Mouse (Mus musculus) kidney, adult 8-10 months (tissue): Measurements from ENCODE around the gene Tstd1.

Source experiments
- DNase-seq, 2 experiments: peaks; one replicate each; pipeline ENCODE4 v3.0.0; 2022

Gene Tstd1

DNA sequence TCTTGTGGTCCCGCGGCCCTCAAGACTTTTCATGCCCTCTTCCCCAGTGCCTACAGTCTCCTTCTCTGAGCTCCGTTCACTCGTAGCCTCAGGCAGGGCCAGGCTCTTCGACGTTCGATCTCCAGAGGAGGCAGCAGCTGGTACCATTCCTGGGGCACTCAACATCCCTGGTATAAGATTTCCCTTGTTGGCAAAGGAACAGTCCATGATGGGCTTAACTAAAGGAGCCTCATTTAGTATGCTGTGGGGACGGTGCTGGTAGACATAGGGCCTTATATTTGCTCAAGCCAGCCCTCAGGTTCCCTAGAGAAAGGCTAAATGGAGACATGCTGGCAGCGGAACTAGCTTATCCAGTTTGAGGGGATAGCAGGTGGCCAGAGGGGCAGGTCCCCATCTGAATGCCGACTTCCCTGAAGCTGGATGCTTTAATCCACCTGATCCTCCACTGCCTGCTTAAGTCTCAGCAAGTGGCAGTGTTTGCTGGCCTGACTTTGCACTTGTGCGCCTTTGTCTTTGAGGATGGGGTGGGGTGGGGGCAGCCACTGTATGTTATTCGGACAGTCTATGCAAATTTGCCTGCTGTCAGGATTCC, 715 bp downstream of the Tstd1 start:
- DNase-seq, result no peak

DNA sequence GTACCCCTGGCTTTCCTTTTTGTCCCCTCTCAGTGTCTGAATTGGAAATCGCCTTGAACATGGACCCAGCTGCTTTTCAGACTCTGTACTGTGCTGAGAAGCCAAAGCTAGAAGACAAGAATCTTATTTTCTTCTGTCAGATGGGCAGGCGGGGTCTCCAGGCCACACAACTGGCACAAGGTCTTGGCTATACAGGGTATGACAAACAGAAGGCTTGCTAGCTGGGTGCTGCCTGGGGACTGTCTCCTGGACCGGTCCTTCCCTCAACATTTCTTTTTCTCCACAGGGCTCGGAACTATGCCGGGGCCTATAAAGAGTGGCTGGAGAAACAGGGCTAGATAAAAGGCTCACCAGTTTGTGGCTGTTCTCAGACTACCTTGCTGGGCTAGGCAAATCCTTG, 1.2 kb downstream of the Tstd1 start:
- DNase-seq, result no peak

DNA sequence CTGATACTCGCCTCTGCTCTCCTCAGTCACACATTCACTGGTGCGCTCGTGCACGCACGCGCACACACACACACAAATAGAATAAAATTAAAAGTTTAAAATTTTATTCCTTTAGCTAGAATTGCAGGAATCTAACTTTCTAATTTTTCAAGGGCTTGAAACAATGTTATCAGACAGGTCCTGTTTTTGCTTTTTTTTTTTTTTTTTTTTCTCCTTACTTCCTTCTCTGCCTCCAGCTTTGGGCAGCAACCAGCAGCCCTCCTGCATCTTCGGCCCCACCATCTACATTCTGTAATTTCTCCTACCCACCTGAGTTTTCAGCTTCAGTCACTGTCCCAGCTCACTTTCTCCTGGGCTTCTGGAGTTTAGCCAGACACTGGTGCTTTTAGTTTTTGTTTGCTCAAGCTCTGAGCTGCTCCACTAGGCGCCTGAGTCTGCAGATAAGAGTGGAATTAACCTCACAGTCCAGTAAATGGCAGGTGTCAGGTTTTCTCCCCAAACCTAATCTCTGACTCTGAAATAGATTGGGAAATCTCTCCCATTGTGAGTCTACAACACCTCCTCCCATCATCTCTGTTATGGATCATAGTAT, 3.9 kb downstream of the Tstd1 start:
- DNase-seq, result no peak

DNA sequence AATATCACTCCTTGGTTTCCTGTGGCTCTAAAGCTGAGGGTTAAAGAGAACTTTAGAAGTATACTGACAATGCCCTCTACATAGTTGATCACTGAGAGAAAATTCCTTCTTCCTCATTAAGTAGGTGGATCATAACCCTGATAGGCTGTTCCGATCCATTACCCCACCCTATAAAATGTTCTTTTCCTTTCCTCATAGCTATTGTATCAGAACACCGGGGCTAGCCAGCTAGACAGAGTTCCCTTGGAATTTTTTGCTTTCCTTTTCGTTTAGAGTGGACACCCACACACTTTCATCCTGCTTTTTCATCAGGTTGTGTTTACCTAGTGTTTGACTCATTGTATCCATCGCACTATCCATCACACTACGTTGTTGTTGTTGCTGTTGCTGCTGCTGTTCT, 6.0 kb downstream of the Tstd1 start:
- DNase-seq, result no peak

DNA sequence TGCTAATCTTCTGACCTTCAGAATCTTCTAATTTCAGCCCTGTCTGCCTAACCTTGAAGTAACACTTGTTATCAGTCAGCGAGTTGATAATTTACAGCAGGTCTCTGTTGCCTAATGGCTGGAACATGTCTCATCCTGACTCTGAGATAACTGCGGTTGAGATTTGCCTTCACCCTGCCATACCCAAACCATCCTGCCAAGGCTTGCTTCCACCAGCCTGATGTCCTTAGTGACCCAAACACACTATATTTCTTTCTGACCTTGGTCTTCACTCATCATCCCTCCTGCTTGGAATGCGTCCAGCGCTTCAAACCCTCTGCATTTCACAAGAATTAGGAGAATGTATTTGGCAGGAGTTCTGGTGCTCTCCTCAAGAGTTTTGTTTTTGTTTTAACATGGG, 6.5 kb downstream of the Tstd1 start:
- DNase-seq, result no peak

DNA sequence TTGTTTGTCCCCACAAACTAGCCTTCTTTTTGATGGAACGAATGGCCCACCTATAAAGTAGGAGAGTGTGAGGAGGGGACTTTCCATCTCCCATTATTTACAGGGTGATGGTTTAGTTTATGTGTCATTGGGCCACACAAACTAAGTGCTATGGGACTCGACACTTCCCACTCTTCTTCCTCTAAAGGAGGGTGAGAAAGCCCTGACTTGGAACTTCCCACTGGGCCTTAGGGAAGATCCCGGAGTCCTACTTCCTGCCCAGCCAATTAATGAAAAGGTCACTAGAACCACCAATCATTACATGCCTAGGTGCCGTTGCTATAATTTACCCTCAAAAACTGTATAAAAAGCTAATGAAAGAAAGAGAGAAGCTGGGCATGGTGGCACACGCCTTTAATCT, 13.5 kb downstream of the Tstd1 start:
- DNase-seq, result no peak

DNA sequence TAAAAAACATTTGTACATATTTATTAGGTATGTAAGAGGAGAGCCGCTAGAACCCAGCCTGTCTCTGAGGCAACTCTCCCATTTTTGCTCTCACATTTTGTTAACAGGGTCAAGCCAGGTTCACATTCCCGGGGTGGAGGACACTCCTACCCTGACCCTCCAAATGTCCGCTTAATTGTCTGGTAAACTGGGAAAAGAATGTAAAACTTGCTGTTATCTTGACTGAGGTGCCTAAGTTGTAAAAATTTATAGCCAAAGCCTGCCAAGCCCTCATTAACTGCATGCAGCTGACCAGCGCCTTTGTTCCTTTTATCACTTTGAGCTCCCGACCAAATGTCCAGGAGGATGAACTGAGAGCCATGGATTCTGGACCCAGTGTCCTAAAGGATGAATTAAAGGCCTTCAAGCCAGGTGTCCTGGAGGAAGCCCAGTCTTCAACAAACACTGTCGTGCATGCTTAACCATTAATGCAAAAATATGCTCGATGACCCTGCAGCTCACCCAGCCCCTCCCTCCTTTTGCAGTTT, 16.7 kb downstream of the Tstd1 start:
- no peak for DNase-seq

DNA sequence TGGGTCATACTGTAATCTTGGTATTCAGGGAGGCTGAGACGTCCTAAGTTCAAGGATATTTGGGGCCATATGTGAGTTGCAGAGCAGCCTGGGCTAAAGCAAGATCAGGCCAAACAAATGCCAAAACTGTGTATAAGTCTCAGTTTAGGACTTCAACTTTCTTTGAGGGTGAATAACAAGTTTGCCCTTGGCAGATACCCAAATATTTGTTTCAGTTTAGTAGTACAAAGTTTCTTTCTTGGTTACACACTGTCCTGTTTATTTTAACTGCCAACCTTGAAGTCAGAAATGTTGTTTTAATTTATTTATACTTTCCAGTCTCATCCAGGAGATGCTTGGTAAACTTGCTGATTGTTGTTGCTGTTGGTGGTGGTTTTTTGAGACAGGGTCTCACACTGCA, 17.3 kb downstream of the Tstd1 start:
- DNase-seq, result no peak

DNA sequence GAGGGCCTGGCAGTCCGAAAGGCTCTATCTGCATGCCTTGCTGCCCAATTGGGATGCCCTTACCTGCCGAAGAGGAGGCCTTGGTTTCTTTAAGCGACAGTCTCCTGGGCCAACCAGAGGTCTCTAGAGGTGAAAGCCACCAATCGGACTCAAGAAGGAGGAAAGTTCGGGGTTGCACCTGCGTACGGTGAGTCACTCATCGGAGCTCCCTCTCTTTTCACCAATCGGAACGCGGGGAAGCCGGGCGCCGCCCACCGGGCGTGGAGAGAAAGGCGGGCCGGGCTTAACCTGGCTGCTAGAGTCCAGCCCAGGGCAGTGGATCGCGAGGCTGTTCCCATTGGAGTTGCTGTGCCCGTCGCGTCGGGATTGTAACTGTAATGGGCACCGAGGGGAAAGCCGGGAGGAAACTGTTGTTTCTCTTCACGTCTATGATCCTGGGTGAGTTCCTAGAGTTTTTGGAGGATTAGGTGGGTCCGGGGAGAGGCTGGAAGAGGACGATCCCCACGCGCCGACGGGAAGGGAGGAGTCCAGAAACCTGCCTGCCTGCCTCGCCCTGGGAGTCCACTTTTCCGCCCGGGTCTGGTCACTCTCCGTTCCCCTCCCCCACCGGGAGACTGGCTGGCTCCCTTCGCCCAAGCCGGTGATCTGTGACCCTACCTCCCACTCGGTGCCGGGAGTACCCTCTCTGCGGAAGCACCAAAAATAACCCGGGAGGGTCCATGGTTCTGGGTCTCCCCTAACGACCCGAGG, 18.8 kb downstream of the Tstd1 start, which contains the start of gene F11r:
Gene F11r (plus strand): TSS at position 272 of the 750 bp plus-strand sequence.
- DNase-seq, result peak; percentile 98

DNA sequence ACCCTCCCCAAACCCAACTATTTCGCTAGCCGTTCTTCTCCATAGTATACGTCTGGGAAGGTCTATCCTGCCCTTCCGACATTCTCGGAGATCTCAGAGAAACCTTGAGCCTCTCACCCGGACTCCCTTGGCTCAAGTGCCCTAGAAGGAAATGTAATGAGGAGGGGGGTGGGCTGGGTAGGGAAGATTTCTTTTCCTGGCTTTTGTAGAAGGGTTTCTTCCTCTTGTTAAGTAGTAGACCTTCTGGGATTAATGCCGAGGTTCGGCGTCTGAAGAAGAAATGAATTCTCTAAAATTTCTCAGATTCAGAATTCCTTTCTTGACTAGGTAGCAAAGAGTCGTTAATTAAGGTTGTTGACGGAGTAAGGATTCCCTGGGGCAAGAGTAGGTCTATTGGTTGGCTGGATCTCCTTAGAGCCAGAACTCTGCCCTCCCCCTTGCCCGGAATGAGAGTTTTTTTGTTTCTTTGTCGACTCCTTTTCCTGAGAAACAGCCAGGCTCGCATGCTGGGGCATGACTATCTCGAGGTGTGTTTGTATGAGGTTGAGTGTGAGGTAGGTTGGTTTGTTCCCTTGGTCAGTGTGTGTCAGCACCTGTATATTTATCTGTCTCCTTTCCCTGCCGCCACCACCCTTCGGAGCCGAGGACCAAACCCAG, 19.5 kb downstream of the Tstd1 start:
- DNase-seq, result peak; percentile 30 to 35

DNA sequence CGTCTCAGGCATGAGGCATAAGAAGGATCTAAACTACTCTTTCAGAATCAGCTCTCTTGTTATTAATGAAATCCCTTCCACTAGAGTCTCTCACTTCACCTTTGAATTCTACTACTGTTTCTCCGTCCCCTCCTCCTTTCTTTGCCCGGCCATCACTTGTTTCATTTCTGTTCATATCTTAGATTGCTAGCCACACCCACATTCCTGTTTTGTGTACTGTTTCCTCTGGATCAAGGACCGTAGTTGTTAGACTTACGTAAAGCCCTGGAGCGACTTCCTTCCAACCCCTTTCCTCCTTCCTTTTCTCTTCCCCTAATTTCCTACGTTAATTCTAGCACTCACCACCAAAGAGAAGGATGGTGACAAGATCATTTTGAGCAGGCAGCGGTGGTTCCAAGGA, 20.4 kb downstream of the Tstd1 start:
- peak in 1 of 2 experiments; percentile 29 for DNase-seq

DNA sequence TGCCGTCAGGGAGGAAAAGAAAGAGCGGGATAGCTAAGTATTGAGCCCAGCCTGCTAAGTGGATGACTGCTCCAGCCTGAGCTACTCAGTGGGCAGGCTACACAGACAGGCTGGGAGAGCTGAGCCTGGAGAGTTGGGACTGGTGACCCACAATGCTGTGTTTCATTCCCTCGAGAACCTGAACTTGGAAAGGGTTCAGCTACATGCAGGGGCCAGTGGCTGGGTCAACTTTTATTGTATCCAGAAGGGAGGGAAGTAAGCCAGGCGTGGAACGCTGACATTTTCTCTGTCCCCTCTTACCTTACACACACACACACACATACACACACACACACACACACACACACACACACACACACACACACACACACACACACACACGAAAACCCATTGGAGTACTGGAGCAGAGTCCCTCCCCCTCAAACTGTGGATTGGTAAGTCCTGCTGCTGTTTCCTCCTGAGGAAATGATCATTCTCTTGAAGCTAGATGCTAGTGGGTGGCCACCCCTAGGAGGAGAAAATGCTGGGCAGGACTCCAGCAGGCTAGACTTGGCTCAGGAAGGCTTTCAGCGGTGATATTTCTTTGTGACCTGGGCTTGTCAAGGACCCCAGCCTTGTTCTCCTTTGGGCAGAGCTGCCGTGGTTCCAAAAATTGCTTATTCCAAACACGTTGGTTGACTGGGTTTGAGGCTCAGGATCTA, 21.5 kb downstream of the Tstd1 start:
- peak; percentile 82 to 89 for DNase-seq

DNA sequence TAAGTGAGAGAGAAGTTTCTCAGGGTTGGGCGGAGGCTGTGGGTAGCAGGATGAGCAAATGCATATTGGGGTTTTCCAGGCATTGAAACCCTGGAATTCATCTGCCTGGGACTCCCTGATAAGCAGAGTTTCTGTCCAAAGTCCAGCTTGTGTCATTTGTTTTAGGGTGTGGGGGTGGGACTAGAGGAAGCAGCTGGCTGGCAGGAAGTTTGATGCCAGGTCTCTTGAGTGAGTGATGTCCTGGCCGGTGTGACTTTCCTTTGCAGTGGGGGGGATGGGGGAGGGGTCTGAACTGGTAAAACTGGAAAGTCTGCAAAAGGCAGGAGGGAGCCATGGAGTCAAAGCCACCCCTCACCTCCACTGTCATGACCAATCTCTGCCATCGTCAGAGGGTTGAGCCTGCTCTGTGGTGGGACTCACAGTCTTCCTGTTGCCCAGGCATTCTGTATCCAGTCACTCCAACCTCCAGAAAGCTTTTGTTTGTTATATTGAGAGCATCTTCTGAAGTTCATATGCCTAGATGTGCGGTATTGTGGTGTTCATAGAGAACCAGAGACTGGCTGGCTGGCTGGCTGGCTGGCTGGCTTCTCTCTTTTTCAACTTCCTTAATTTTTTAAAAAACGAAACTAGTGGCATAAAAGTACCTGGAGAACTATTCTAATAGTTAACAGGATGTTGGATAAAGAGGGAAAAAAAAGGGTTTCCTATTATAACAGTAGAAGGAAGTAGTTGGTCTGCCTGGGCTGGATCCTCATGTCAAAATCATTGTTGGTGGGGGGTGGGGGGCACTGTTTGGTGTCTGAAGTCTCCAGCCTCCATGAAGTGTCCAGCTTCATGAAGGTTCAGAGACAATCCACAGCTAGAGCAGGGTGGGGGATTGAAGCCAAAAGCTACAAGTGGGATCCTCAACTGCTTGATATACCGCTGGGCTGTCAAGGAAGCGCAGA, 23.1 kb downstream of the Tstd1 start:
- peak; percentile 34 to 50 for DNase-seq

DNA sequence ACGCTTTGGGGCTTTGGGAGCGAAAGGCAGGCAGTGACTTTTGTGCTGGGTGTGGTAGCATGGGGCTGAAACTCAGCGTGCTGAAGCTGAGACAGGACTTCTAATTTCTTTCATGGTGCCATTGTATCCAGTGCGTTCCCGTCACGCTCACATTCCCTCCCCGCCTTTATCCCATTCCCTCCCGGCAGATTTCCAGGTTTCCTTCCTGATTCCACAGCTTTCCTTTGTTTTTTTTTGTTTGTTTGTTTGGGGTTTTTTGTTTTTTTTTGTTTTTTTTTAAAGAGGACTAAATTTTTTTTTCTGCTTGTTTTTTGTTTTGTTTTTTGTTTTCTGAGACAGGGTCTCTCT, 23.7 kb downstream of the Tstd1 start:
- no peak for DNase-seq

DNA sequence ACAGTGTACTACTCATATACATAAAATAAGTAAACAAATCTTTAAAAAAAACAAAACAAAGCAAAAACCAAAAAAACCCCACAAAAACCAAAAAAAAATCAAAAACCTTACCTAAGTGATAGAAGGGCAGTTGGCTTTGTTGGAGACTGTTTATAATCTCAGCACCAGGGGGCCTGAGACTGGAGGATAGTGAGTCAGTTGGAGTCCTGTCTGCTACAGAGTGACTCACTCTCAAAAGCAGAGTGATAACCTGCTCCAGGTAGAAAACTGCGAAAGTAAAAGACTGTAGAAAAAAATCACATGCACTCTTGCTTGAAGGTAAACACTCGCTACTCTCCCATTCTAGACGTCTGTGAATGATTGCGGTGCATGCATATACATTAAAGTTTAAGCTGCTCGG, 26.4 kb downstream of the Tstd1 start:
- no peak for DNase-seq

DNA sequence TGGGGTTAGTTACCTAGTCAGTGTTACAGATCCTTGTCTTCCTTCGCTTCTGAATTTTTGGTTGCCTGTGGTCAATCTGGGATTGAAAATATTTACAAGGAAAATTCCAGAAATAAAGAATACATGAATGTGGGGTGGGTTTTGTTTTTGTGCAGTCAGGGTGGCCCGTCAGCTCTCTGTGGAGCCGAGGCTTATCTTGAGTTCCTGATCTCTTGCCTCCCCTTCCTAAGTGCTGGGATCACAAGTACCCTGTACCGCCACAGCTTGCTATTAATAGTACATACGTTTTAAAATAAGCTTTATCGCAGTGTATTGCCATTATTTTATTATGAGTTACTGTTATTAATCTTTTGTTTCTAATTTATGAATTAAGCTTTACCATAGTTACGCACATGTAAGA, 28.2 kb downstream of the Tstd1 start:
- DNase-seq, result no peak

DNA sequence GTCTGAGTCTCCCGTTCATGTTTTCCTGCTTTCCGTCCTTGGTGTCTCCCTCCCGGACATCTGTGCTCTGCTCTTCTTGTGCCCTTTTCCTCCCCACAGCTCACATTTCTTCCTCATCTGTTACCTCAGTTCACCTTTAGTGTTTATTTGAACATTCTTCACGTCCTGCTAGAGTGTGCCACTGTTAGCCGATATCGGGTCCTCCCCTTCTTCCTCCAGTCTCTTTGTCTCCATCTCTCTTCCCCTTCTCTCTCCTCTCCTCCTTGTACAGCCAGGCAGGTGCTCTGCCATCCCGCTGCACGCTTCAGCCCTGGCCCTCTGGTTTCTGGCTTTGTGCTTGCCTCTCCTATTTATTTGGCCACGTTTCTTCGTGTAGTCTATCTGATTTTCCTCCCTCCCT, 29.0 kb downstream of the Tstd1 start:
- DNase-seq, result no peak

DNA sequence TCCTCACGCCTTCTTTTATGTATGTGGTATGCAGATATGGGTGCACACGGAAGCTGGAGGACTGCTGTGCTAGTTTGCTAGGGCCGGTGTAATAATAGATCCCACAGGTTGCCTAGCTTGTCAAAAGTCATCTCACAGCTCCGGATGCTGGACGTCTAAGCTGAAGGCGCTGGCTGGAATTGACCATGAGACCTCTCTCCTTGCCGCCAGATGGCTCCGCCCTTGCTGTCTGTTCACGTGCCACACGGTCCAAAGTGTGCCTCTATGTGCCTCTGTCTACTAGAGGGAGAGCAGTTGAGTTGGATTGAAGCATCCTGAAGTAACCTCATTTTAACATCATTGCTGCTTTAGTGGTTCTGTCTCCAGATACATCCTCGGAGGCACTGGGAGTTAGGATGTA, 31.4 kb downstream of the Tstd1 start:
- peak in 1 of 2 experiments; percentile 35 for DNase-seq

DNA sequence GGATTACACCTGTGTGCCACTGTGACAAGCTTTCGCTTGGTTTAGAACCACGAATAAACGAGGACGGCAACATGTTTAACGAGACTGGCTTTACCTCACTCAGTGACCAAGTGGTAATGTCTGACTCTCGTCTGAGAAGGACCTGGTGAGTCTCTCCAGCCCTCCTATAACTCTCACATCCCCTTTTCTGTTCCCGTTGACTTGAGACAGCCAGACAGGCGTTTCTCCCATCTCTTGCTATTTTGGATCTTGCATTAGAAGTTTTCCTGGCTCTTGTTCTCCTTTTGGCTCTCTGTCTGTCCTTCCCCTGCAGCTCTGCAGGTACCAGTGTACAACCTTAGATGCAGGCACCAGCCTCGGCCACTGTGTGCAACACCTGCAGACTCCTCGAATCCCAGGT, 32.3 kb downstream of the Tstd1 start:
- no peak for DNase-seq

DNA sequence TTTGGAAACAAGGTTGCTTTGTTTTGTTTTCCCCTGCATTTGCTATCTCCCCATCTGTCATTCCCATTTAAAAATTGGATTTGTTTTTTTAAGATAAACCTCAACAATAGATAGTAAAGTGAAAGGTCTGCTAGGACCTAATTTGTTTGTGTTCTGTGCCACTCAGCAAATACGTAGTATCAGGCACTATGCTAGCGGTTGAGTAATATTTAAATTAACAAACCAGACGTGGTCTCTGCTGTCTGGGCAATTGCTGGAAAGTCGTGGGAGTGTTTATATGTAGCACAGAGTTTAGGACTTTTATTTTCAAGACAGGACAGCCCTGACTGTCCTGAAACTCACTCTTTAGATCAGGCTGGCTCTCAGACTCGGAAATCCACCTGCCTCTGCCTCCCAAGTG, 33.9 kb downstream of the Tstd1 start:
- no peak for DNase-seq

DNA sequence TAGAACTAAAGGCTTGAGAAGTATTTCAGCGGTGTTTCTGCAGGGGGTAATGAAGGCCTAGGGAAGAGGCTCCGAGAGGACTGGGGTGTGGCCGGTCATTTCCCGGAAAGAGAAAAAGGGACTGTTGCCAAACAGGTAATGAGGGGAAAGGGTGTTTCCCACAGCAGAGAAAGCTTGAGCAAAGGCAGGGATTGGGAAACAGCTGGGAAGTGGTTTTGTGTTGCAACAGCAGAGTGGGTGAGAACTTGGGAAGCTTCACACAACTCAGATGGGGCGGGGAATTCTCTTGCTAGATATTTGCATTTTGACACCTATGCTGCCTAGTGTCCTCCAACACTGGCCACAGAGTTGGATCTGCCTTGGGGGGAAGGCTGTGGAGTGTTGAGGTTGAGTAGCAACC, 34.3 kb downstream of the Tstd1 start:
- no peak for DNase-seq

DNA sequence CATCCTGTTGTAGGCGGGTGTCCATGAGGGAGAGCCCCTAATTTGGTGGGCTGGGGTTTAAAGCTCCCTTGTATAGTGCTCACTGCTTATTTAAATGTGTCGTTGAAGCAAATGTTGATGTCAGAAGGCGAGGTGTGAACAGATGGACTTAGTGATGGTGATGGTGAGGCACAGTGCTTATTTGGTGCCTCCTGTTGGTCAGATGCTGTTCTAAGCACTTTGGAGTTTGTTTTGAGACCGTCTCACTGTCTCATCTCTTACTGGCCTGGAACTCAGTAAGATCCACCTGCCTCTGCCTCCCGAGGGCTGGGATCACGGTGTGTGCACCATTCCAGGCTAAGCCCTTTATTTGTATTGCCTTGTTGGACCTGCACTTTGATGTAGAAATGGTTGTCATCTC, 36.3 kb downstream of the Tstd1 start:
- DNase-seq, result no peak
